Mouse (Mus musculus) gastrocnemius, adult 18-20 months (tissue): Measurements from ENCODE around the gene Gpsm3. TPM values are rescaled to one million over a fixed set of nuclear protein-coding genes. Genes with fewer than 3 reads are reported as not detected.

Experiments used
- DNase-seq: peaks from one replicate; pipeline ENCODE4 v3.0.0; 2021; ENCODE audit warnings: low spot score
- total RNA-seq, 2 experiments: library from RNA; stranded (reverse); gene quantifications; 2 replicates each; pipeline ENCODE4 v1.2.3; 2021

Gene Gpsm3
- total RNA-seq, 2 experiments from 2014 or later: 1.2 to 1.5 TPM

DNA sequence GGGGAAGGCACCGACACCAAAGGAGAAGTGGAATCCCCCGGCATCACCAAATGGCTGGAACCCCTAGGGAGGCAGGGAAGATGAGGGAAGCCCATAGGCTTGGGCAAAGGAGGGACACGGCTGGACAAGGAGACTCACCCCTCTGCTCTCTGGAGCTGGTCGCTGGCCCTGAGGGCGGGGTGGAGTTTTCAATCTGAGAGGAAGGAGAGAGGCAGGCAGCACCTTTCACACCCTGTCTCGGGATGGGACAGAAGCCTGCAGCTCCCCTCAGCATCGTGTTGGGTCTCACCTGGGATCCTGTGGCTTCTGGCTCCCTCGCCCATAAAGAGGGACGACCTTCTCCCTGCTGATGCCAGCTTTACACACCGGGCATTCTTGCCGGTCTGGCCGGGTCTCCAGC lies 12.2 kb downstream of the Gpsm3 start:
- no peak for DNase-seq

- DNase-seq: peak; percentile 100
Measured at GRCm38 (mm10) chr17:34603375-34604060, 13.9 kb downstream of the Gpsm3 start, which contains the start of gene Rnf5. Gene Rnf5, minus strand, starts transcription at chr17:34603690.

GRCm38 (mm10) chr17:34604061-34604508 lies 14.5 kb downstream of the Gpsm3 start, which contains the start of gene Agpat1:
Gene Agpat1, plus strand, starts transcription at chr17:34604262.
- DNase-seq: peak; percentile 99

GRCm38 (mm10) chr17:34604511-34605237 lies 15.1 kb downstream of the Gpsm3 start:
- peak; percentile 66 for DNase-seq

GRCm38 (mm10) chr17:34605609-34606008 lies 16.0 kb downstream of the Gpsm3 start:
- DNase-seq: peak; percentile 97

GRCm38 (mm10) chr17:34606186-34607039 lies 16.8 kb downstream of the Gpsm3 start:
- no peak for DNase-seq

- DNase-seq: no peak
Measured at GRCm38 (mm10) chr17:34607997-34608396, 18.4 kb downstream of the Gpsm3 start.

DNA sequence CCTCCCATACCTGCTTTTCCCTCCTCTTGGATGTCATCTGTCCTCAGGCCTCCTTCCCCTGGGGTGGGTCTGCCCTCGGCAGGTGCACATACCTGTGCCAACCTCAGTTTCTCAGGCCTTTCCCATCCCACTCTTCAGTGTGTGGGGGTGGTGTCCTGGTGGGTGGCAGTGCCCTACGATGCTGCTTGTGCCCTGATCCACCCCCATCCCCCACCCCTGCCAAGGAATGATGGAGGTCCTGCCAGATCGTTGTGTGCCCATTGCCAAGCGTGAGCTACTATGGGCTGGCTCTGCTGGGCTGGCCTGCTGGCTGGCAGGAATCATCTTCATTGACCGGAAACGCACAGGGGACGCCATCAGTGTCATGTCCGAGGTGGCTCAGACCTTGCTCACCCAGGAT lies 21.4 kb downstream of the Gpsm3 start:
- DNase-seq: no peak

DNA sequence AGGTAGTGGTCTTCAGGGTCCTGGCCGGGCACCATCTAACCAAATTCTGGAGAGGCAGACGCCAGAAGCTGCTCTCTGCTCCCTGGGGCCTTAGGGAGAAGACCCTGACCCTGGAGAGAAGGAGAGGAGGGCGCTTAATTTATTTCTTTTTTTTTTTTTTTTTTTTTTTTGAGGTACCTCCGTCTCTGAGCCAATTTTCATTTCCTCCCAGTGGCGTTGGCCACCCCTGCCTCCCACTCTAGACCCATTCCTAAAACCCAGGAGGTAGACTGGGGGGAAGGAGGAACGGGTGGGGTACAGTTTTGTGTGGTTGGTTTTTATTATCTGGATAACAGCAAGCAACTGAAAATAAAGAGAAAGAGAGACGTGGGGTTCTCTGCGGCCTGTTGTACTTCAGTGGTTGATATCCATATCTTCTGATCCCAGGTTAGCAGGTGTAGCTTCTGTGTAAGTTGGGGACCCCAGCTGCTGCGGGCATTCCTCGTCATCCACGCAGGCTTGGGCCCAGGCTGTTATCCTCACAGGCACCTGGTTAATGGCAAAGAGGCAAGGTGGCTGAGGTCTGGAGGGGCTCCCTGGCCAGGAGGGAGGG lies 23.5 kb downstream of the Gpsm3 start:
- no peak for DNase-seq

DNA sequence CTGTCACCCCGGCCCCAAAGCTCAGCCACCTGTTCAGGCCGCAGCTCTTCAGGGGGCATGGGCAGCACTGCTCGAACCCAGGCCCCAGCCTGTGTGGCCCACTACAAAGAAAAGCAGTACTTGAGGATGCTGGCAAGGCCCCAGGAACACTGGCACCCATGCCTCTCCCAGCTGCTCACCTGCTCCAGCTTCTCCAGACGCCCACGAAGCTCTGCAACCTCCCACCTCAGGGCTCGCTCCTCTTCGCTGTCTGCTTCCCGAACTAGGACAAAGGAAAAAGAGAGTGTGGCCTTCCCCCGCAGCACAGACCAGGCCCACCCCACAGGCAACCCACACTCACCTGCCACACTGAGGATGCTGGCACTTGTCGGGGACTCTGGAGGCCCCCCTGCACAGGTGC lies 24.2 kb downstream of the Gpsm3 start:
- DNase-seq: no peak

DNA sequence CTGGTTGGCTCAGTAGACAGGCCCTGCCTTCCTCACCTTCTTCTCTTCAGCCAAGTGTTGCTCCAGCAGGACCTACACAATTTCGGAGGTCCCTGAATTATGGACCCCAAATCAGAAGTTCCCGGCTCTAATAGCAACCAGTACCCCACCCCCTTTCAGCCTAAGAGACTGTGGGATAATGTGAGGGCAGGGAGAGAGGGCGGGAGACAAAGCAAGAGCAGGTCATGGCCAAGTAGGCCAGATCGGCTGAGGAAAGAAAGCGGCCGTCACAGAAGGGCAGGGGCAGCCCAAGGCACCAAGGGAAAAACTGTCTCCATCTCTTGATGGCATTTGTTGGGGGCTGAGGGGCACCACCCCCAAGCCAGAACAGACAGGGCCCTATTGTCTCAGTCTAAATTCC lies 26.3 kb downstream of the Gpsm3 start, which contains the start of gene Egfl8:
Gene Egfl8 (minus strand): TSS at position 101 of the 400 bp plus-strand sequence.
- no peak for DNase-seq

- DNase-seq: peak; percentile 76
Measured at GRCm38 (mm10) chr17:34618999-34619398, 29.4 kb downstream of the Gpsm3 start.

DNA sequence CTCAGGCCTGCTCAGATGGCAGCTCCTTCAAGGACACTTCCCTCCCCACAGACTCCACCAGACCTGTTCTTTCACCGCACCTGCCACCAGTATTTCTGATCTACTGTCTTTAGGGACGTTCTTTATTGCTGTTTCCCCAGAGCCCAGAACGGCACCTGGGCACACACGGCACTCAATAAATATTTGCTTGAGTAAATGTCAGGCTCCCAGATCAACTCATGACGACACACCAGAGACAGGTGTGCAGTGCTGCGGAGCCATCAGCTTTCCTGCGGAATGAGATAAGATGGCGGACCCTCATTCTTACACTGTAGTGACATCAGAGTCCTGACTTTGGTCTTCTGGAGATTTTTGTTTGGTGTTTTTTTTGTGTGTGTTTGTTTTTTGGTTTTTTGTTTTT lies 31.4 kb downstream of the Gpsm3 start:
- no peak for DNase-seq

DNA sequence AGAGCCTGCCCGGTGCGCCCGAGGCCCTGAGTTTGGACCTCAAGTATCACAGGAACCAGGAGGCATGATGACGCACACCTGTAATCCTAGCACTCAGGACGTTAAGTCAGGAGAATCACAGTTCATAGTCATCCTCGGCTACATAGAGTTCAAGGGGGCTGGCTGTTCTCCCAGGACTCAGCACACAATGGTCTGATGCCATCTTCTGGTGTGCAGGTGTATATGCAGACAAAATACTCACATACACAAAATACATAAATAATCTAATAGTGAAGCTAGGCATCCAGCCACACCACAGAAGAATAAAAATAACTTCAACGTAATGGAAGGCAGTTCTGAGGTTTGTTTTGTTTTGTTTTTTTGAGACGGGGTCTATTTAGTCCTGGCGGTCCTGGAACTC lies 33.6 kb downstream of the Gpsm3 start:
- DNase-seq: no peak

DNA sequence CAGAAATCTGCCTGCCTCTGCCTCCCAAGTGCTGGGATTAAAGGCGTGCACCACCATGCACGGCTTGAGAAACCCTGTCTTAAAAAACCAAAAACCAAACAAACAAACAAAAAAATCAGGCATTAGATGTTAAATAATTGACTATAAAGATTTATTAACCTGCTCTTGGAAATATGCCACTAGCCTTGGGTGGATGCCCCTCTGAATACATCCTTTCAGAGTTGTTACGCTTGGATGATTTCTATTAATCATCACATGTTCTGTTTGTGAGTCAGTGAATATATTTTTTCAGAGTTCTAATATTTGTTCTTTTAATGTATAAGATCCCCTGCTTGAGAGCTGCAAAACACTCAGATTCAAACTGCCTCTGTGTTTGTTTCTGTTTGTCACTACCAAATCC lies 35.4 kb downstream of the Gpsm3 start:
- DNase-seq: no peak

DNA sequence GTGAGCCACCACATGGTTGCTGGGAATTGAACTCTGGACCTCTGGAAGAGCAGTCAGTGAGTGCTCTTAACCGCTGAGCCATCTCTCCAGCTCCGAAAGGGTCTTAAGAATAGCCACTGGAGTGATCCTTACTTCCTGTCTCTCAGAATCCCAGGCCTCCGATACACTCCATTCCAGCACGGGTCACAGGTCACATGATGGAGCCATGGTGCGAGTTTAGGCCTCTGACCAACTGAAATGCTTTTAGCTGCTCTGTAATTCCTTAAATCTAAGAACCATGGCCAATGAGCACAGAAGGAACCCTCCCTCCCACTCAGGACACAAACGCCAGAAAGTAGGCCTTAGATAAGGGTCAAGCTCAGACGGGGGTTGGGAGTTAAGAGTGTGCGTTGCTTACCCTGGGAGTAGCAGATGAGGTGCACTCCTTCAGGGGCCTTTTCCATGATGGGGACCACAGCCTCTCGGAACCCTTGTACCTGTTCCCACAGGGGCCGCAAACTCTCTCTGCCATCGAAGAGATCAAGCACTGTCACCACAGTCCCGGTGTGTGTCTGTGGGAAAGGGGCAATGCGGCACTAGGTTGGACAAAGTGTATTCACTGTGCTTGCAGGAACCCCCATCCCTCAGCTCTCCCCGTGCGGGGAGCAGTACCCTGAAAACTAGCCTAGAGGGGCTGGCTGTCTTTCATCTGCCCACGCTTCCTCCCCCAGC lies 36.6 kb downstream of the Gpsm3 start:
- no peak for DNase-seq

DNA sequence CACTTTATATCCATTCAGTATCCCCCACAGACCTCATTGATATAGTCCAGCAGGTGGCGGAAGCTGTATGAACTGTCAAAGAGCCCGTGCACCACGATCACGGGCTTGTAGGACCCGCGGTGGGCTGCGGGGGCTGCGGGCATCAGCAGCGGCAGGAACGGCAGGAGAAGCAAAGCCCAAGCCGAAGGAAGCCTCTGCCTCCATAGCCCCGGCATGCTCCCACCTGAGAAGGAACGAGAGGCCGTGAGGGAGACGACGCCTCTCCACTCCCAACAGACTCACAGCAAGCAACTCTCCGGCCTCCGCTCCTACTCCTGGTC lies 37.1 kb downstream of the Gpsm3 start:
- DNase-seq: no peak

- peak; percentile 84 for DNase-seq
Measured at GRCm38 (mm10) chr17:34627093-34627942, 37.7 kb downstream of the Gpsm3 start.

DNA sequence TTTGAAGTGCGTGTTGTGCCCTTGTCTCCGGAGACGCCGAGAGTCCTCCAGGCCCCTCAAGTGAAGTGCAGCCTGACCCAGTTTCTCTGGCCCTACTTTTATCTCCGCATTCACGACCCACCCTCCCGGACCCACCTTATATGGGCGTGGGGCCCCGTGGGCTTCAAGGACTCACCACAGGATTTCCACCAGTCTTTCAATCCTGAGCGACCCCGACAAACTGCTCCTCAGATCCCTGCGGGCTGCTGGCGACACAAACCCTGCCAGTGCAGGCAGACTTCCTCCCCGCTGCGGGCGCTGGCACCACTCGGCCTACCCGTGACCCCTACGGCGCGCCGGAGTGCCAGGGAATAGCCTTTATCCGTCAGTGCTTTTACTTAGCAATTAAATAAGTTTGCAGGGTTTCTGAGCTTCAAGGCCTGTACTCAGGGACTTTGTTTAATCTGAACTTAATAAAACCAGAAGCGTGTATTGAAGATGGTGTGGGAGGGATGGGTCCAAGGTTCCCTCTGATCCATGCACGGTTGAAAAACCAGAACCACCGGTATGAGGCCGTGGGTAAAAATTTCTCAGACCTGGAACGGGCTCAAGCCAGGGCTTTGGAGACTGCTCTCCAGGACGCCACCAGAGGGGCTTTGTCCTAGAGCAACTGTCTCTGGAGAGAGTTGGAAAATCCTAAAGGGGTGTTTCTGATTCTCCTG lies 38.5 kb downstream of the Gpsm3 start, which contains the start of gene Ppt2:
Gene Ppt2 (minus strand): TSS at position 568 of the 701 bp plus-strand sequence.
- peak; percentile 50 for DNase-seq
